Mouse (Mus musculus) midbrain, embryonic 14.5 days (tissue): Measurements from ENCODE around the gene Map2k7. TPM values are rescaled to one million over a fixed set of nuclear protein-coding genes. Genes with fewer than 3 reads are reported as not detected.

ENCODE experiments used
- ATAC-seq: fragments of 200-750 bp; cut with Nextera tagmentation; 2 replicates; pipeline ENCODE4 v1.8.0; 2017; ENCODE audit warnings: moderate number of reproducible peaks, moderate library complexity; ENCODE audit not compliant: low FRiP score, low TSS enrichment
- DNase-seq: peaks from one replicate; pipeline ENCODE4 v3.0.0-alpha.2; 2015
- H3K27ac ChIP-seq: fragments of 300-500 bp; sonication (generic); replicated peaks from 2 replicates; pipeline ENCODE4 v1.5.1; 2014; ENCODE audit warnings: mild to moderate bottlenecking, low read depth, low read length, moderate library complexity
- H3K27me3 ChIP-seq: fragments of 300-500 bp; sonication (generic); 2 replicates; pipeline ENCODE4 v1.6.1; 2014; ENCODE audit warnings: low read length, control low read depth, mixed read lengths; ENCODE audit not compliant: control insufficient read depth, insufficient read depth
- H3K36me3 ChIP-seq: fragments of 300-500 bp; sonication (generic); 2 replicates; pipeline ENCODE4 v1.6.1; 2014; ENCODE audit warnings: low read length, control low read depth; ENCODE audit not compliant: control insufficient read depth, insufficient read depth
- H3K4me1 ChIP-seq: fragments of 300-500 bp; sonication (generic); 2 replicates; pipeline ENCODE4 v1.6.1; 2014; ENCODE audit warnings: mild to moderate bottlenecking, antibody characterized with exemption, low read length, control low read depth; ENCODE audit not compliant: control insufficient read depth, insufficient read depth
- H3K4me2 ChIP-seq: fragments of 300-500 bp; sonication (generic); 2 replicates; pipeline ENCODE4 v1.6.1; 2014; ENCODE audit warnings: mild to moderate bottlenecking, low read length, moderate library complexity
- H3K4me3 ChIP-seq: fragments of 300-500 bp; sonication (generic); replicated peaks from 2 replicates; pipeline ENCODE4 v1.5.1; 2014; ENCODE audit warnings: low read depth, low read length
- H3K9ac ChIP-seq: fragments of 300-500 bp; sonication (generic); replicated peaks from 2 replicates; pipeline ENCODE4 v1.6.1; 2014; ENCODE audit warnings: mild to moderate bottlenecking, low read length, moderate library complexity
- H3K9me3 ChIP-seq: fragments of 300-500 bp; sonication (generic); 2 replicates; pipeline ENCODE4 v1.6.1; 2016; ENCODE audit warnings: low read length, control low read depth, mixed read lengths; ENCODE audit not compliant: control insufficient read depth
- WGBS: fragments of 180-500 bp; shearing (Covaris S2); extraction: QIAGEN DNeasy Blood & Tissue Kit; methylation state at CpG from one replicate; pipeline ENCODE4 v1.1.7; 2014; 5-methylcytosine and 5-hydroxymethylcytosine counted together
- polyA plus RNA-seq: library from polyadenylated mRNA; unstranded; fragments of >200 nt; fragmentation: Nextera tagmentation; extraction: Ambion mirVana; gene quantifications from 2 replicates; pipeline ENCODE4 v1.2.1, GENCODE M21; 2014

Gene Map2k7
- polyA plus RNA-seq, 1 experiment from 2014 or later: 21.9 TPM

DNA sequence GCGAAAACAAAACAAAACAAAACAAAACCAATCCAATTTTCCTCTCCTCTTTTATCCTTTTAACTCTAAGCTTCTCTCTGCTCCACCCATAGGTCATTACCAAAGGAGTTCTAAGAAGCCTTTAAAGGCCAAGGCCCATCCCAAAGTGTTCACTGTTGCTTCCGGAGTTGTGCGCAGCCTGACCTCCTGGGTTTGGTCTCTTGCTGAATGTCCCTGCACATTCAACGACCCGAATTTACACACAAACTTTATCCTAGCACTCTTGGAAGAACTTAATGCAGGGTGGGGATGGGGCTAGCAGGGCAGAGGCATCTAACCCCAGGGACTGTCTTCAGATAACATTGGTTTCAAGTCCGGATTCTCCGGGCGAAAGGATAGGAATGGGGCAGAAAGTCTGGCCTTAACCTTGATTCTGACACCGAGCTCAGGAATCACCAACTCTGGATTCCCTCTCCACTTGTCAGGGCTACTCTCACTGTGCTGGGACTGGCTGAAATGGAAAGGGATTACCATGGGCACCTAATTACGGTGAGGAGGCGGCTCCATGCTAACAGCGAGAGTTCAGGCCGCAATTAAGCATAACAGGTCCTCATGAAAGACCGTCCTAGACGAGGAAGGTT lies 616 bp upstream of the Map2k7 start:
- H3K27ac ChIP-seq: peak overlapping the region; percentile 93
- no peaks in the 10 kb centered on the region for H3K27me3 ChIP-seq
- 20% methylated on average over 15 of the region's 15 CpGs for WGBS
- peak overlapping the region; percentile 65 for H3K9ac ChIP-seq
- no peak for ATAC-seq
- DNase-seq: no peak
- H3K4me3 ChIP-seq: peak overlapping the region; percentile 70
- peaks cover 17% of the 10 kb centered on the region for H3K36me3 ChIP-seq
- peaks cover 18% of the 10 kb centered on the region for H3K4me1 ChIP-seq
- H3K9me3 ChIP-seq: no peaks in the 10 kb centered on the region
- H3K4me2 ChIP-seq: peak overlapping the region; percentile 95

DNA sequence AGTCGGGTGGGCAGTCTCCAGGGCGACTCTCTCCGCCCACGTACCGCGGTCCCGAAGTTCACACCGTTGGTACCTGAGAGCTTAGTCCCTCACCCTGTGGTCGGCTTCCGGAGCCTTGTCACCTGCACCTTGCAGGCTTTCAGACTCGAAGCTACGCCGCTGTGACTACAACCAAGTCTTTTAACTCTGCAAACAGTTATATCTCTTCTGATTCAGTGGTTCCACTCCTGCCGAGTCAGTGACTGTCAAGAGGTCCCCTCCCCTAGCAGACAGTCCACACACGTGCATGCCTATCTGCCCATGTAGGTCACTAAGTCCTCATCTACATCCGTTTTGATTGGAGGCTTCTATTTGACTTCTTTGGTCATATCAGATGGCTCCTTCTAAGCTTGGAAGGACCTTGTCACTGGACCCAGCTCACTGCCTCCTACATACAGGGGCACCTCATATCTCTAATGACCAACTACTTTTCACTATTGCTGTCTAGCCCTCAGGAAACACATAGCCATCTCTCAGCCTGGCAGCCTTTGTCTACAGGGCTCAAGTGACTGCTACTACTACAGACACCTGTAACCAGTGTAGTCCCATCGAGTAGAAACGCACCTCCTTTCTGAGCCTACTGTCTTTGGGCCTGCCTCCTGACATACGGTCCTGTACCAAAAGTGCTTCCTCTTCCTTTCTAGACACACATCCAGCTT lies 802 bp downstream of the Map2k7 start:
- peak; percentile 15 for ATAC-seq
- WGBS: 15% methylated on average over 19 of the region's 19 CpGs
- Histone ChIP-seq H3K4me2 (peak overlapping the region; percentile 95), H3K27ac (peak overlapping the region; percentile 93; the same call in 1 of the 2 replicates), H3K4me1 (peaks cover 18% of the 10 kb centered on the region), H3K9me3 (no peaks in the 10 kb centered on the region), H3K9ac (peak overlapping the region; percentile 75), H3K4me3 (peak overlapping the region; percentile 70), H3K36me3 (peaks cover 31% of the 10 kb centered on the region), H3K27me3 (no peaks in the 10 kb centered on the region)
- no peak for DNase-seq

DNA sequence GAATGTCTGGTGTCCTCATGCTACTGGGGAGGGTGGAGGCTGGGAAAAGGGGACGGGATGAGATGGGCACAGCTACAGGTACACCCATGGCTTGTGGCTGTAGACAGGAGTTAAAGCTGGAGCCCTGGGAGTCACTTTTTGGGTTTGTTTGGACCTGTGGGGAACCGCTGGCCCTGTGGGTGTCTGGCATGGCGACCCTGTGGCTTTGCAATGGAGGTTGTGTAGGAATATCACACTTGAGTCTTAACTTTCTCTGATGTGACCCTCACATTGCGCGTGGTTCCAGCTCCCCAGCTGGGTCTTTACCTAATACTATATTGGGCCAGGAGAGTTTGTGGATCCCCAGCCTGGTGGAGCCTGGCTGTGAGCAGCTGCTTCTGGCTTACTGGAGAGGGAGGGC lies 6.5 kb downstream of the Map2k7 start:
- peaks cover 80% of the 10 kb centered on the region for H3K36me3 ChIP-seq
- no peaks in the 10 kb centered on the region for H3K27me3 ChIP-seq
- H3K9ac ChIP-seq: no peak overlapping the region
- H3K4me2 ChIP-seq: no peak overlapping the region
- peaks cover 3% of the 10 kb centered on the region for H3K4me1 ChIP-seq
- ATAC-seq (no peak), DNase-seq (no peak)
- H3K4me3 ChIP-seq: no peak overlapping the region
- WGBS: 93% methylated on average over 5 of the region's 5 CpGs
- H3K27ac ChIP-seq: no peak overlapping the region
- H3K9me3 ChIP-seq: no peaks in the 10 kb centered on the region

DNA sequence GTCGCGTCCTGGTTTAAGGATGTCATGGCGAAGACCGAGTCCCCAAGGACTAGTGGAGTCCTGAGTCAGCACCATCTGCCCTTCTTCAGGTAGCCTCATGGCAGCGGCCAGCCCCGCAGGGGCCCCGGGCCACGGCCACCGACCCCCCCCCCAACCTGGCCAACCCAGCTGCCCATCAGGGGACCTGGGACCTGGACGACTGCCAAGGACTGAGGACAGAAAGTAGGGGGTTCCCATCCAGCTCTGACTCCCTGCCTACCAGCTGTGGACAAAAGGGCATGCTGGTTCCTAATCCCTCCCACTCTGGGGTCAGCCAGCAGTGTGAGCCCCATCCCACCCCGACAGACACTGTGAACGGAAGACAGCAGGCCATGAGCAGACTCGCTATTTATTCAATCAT lies 7.2 kb downstream of the Map2k7 start:
- WGBS: 84% methylated on average over 13 of the region's 13 CpGs
- Histone ChIP-seq H3K27ac (no peak overlapping the region), H3K9ac (no peak overlapping the region), H3K36me3 (peaks cover 80% of the 10 kb centered on the region), H3K4me3 (no peak overlapping the region), H3K9me3 (no peaks in the 10 kb centered on the region), H3K27me3 (no peaks in the 10 kb centered on the region), H3K4me1 (no peaks in the 10 kb centered on the region), H3K4me2 (no peak overlapping the region)
- ATAC-seq (no peak), DNase-seq (no peak)

DNA sequence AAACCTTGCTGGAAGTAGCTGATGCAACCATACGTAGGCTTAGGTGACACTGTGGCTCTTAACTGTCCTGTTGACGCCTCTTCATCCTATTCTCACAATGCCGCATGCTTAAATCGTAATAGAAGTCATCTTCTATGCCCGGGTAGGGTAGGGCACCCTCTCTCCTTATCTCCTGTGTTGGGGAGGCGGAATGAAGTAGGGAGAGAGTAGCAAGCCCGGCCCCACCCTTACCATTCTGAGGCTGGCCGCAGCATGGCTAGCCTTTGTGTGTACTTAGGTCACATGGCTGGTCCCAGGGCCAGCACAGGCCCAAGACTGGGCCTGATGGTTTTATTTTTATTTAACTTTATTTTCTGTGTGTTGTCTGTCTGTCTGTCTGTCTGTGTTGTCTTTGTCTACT lies 8.7 kb downstream of the Map2k7 start:
- no peak for ATAC-seq
- Histone ChIP-seq H3K4me2 (no peak overlapping the region), H3K36me3 (peaks cover 70% of the 10 kb centered on the region), H3K4me3 (no peak overlapping the region), H3K27me3 (no peaks in the 10 kb centered on the region), H3K9me3 (no peaks in the 10 kb centered on the region), H3K4me1 (peaks cover under 1% of the 10 kb centered on the region), H3K9ac (no peak overlapping the region), H3K27ac (no peak overlapping the region)
- DNase-seq: no peak
- 95% methylated on average over 8 of the region's 8 CpGs for WGBS

DNA sequence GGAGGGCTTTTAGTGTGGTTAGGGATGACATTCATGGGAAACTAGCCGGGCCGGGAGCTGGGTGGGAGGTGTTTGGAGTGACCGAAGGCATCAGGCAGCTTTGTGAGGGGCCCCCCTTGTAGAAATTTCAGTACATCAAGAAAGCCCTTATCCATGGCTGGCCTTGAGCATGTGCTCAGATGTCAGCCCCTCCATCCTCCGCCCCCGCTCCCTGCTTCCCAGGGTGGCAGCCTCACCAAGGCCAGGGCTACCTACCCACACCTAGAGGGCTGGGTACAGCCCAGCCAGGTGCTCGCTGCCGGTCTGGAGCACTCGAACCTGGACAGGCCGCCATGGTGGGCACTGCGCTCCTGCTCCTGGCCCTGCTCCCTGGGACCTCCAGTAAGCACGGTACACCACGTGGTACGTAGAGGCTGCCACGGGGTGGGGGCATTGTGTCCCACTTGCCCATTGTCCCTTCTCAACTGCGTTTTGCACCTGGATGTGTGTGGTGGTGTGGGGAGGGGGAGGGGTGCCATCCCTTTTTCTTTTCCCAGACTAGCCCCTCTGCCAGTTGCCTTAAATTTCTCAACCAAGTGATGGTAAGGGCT lies 9.5 kb downstream of the Map2k7 start, which contains the start of gene Tgfbr3l:
Gene Tgfbr3l, plus strand, starts transcription at position 264 of the 590 bp plus-strand sequence.
- Histone ChIP-seq H3K9me3 (no peaks in the 10 kb centered on the region), H3K4me3 (no peak within 1 kb of the TSS), H3K4me1 (peaks cover 5% of the 10 kb centered on the region), H3K27me3 (no peaks in the 10 kb centered on the region), H3K27ac (0 out of 2 replicates have a peak within 1 kb of the TSS, but pooled peaks have one; percentile 8), H3K9ac (no peak within 1 kb of the TSS), H3K4me2 (no peak within 1 kb of the TSS), H3K36me3 (peaks cover 62% of the 10 kb centered on the region)
- DNase-seq (no peak), ATAC-seq (no peak)
- WGBS: 77% methylated on average over 15 of the region's 15 CpGs

DNA sequence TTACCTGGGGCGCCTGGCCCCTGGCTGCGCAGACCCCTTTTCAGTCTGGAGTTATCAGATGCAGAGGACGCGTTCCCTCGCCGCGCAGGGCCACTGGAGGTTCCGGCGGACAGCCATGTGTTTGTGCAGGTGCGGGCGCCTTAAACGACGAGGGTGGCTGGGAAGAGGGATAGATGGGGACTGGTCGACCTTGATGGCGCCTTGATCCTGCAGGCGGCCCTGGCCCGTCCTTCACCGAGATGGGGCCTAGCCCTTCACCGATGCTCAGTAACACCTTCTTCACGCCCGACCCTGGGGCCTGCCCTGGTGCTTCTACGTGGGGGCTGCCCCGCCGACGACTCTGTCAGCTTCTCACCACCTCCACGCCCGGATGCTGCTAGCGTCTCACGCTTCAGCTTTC lies 10.7 kb downstream of the Map2k7 start:
- DNase-seq (no peak), ATAC-seq (no peak)
- H3K4me2 ChIP-seq: no peak overlapping the region
- 16% methylated on average over 29 of the region's 29 CpGs for WGBS
- 0 out of 2 replicates have a peak overlapping the region, but pooled peaks have one; percentile 8 for H3K27ac ChIP-seq
- H3K4me1 ChIP-seq: peaks cover 11% of the 10 kb centered on the region
- no peaks in the 10 kb centered on the region for H3K9me3 ChIP-seq
- no peaks in the 10 kb centered on the region for H3K27me3 ChIP-seq
- H3K9ac ChIP-seq: no peak overlapping the region
- peaks cover 51% of the 10 kb centered on the region for H3K36me3 ChIP-seq
- H3K4me3 ChIP-seq: no peak overlapping the region

DNA sequence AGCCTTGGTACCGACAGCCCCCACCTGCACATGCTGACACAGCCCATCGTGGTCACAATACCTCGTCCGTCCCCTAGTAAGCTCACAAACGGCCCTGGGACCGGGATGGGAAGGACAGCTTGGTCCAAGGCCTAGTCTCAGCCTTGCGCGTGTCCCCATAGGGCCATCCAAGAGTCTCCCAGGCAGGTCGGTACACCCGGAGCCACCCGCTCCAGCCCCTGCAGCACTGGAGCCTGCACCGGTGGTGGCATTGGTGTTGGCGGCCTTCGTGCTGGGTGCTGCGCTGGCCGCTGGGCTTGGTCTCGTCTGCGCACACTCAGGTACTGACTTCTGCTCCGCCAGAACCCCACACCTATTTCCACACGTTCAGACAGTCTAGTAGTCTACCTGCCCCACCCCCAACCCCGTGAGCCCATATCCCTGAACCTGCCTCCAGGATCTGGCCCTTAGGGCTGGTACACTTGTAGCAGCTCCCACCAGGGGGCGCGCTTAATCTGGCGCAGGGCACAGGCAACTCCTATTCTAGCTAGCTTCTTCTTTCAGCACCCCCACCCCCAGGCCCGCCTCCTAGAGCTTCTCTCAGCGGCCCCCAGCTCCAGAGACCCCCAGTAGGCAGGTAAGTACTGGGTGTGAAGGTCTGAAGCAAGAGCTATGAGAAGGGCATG lies 11.9 kb downstream of the Map2k7 start:
- H3K9ac ChIP-seq: no peak overlapping the region
- H3K4me1 ChIP-seq: peaks cover 17% of the 10 kb centered on the region
- H3K4me3 ChIP-seq: no peak overlapping the region
- 28% methylated on average over 26 of the region's 26 CpGs for WGBS
- no peaks in the 10 kb centered on the region for H3K27me3 ChIP-seq
- no peaks in the 10 kb centered on the region for H3K9me3 ChIP-seq
- no peak overlapping the region for H3K27ac ChIP-seq
- ATAC-seq: peak; percentile 19; the same call in 1 of the 2 replicates
- no peak overlapping the region for H3K4me2 ChIP-seq
- peak; percentile 87 for DNase-seq
- H3K36me3 ChIP-seq: peaks cover 51% of the 10 kb centered on the region
